Mouse (Mus musculus) myocyte (in vitro differentiated cells): ENCODE measurements around the gene Nap1l1.

Experiments used
- CEBPB ChIP-seq: IDR thresholded peaks from 2 replicates; pipeline ENCODE4 v1.6.1; 2011; ENCODE audit warnings: mild to moderate bottlenecking, moderate library complexity; ENCODE audit not compliant: poor library complexity, insufficient read depth, severe bottlenecking
- E2F4 ChIP-seq: IDR thresholded peaks from one replicate; pipeline ENCODE4 v1.6.1; 2011; ENCODE audit warnings: mild to moderate bottlenecking, control low read depth, moderate library complexity; ENCODE audit not compliant: insufficient read depth
- MAX ChIP-seq: IDR thresholded peaks from one replicate; pipeline ENCODE4 v1.6.1; 2011; ENCODE audit warnings: low read depth, mild to moderate bottlenecking, control low read depth
- MYOG ChIP-seq, 3 experiments: IDR thresholded peaks; one replicate each; pipeline ENCODE4 v1.6.1; 2011; ENCODE audit warnings: control low read depth in 2 of 3, low read depth in 2 of 3, mild to moderate bottlenecking in 2 of 3; ENCODE audit not compliant: insufficient read length in 2 of 3, control insufficient read depth in 1 of 3, insufficient read depth in 1 of 3
- POLR2A ChIP-seq: IDR thresholded peaks from one replicate; pipeline ENCODE4 v1.6.1; 2011; ENCODE audit warnings: low read depth, mild to moderate bottlenecking, control low read depth, moderate library complexity; ENCODE audit not compliant: insufficient read length
- POLR2AphosphoS2 ChIP-seq: IDR thresholded peaks from one replicate; pipeline ENCODE4 v1.6.1; 2011; ENCODE audit warnings: low read depth, control low read depth; ENCODE audit not compliant: insufficient read length
- REST ChIP-seq: IDR thresholded peaks from one replicate; pipeline ENCODE4 v1.6.1; 2011; ENCODE audit warnings: mild to moderate bottlenecking, control low read depth, moderate library complexity; ENCODE audit not compliant: insufficient read depth, insufficient read length
- SRF ChIP-seq: IDR thresholded peaks from one replicate; pipeline ENCODE4 v1.6.1; 2011; ENCODE audit warnings: low read depth; ENCODE audit not compliant: control insufficient read depth, insufficient read length
- TCF12 ChIP-seq: IDR thresholded peaks from one replicate; pipeline ENCODE4 v1.6.1; 2011; ENCODE audit warnings: mild to moderate bottlenecking, control low read depth; ENCODE audit not compliant: poor library complexity, insufficient read depth, severe bottlenecking
- USF1 ChIP-seq: IDR thresholded peaks from one replicate; pipeline ENCODE4 v1.6.1; 2011; ENCODE audit warnings: low read depth, mild to moderate bottlenecking, control low read depth, moderate library complexity

DNA sequence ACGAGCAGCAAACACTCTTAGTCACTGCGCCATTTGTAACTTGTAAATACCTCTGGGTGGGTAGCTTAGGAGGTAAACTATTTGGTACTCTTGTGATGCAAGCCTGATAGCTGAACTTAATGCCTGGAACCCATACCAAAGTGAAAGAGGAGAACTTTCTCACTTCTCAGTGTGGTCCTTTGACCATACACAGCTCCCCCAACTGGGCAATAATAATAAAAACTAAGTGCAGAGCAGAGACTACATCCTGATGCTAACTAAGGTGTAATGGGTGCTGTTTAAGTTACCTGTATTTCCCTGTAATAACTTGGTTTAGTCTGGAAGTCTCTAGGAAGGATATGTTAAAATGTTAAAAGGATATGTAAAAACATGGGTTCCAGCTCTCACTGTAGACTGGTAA, 15.8 kb downstream of the Nap1l1 start:
- TF ChIP-seq POLR2A (no peak), USF1 (no peak), CEBPB (no peak), MAX (no peak), E2F4 (no peak), TCF12 (no peak), REST (no peak), SRF (no peak), POLR2AphosphoS2 (no peak), MYOG (IDR thresholded peaks at IDR 0.05; ENCODE audit: control insufficient read depth in 1 of 3, insufficient read depth in 1 of 3, insufficient read length in 2 of 3, low read depth in 2 of 3) (no peak)
